25 mouse cellular contexts compared by ENCODE assay signal in genomic region chr11:12459781-12460581, GRCm38 (mm10). TPM values are rescaled to one million over a fixed set of nuclear protein-coding genes. Genes with fewer than 3 reads are reported as not detected.
DNase-seq lines count a peak whose midpoint lies in the region; ATAC-seq and TF ChIP-seq lines count a peak whose summit lies in the region.
"Had no signal": no experiment of that assay in that cellular context is flagged by ENCODE, and none has a peak within 500 bp of the region (broad histone marks: within the 10 kb centered on the region; RNA-seq: fewer than 3 reads in every experiment).

No protein-coding gene starts in this region.

- no peak overlapping the region for H3K4me3 ChIP-seq in forebrain, embryonic 12.5 days (replicated peaks)
- H3K4me3 ChIP-seq in forebrain, embryonic 11.5 days (ENCODE audit: low read depth, low read length) = no peak overlapping the region
- H3K4me3 ChIP-seq in E14TG2a.4 (replicated peaks; ENCODE audit: low read length) = peak overlapping the region; percentile 35
- H3K4me3 ChIP-seq in forebrain, embryonic 16.5 days (replicated peaks; ENCODE audit: low read length) = no peak overlapping the region
- no peak overlapping the region for H3K4me3 ChIP-seq in intestine, embryonic 15.5 days (replicated peaks)
- H3K4me3 ChIP-seq: embryonic facial prominence, embryonic 10.5 days; heart, embryonic 15.5 days; left cerebral cortex, adult 2 months; liver, embryonic 13.5 days; lung, embryonic 15.5 days; midbrain, embryonic 10.5 days; neural tube, embryonic 12.5 days; stomach, embryonic 15.5 days had no signal

- no peak for DNase-seq in forebrain, embryonic 11.5 days (ENCODE audit: low spot score)
- peak; percentile 73 for DNase-seq in ZHBTc4 (ENCODE audit: low read depth, low spot score)
- no peak for DNase-seq in ovary, postnatal 36 days (ENCODE audit: low spot score)
- no peak for DNase-seq in adipocyte (ENCODE audit: low spot score)
- DNase-seq: adrenal gland, postnatal 14 days; cerebellum, adult 11-12 months; gastrocnemius, postnatal 14 days; heart, postnatal 4 days; kidney, adult 8-10 months; kidney, postnatal 14 days; liver, embryonic 13.5 days; thymus, adult 2 months had no signal

- no peak overlapping the region for H3K4me2 ChIP-seq in forebrain, embryonic 12.5 days
- H3K4me2 ChIP-seq in forebrain, embryonic 11.5 days (ENCODE audit: low read depth, low read length, severe bottlenecking) = no peak overlapping the region
- no peak overlapping the region for H3K4me2 ChIP-seq in forebrain, embryonic 16.5 days (ENCODE audit: low read length)
- no peak overlapping the region for H3K4me2 ChIP-seq in intestine, embryonic 15.5 days (replicated peaks)
- H3K4me2 ChIP-seq: heart, embryonic 15.5 days; liver, embryonic 13.5 days; lung, embryonic 15.5 days; neural tube, embryonic 12.5 days; stomach, embryonic 15.5 days had no signal

- ATAC-seq in forebrain, embryonic 12.5 days (ENCODE audit: low FRiP score) = peak; percentile 42; the same call in 1 of the 2 replicates
- no peak for ATAC-seq in forebrain, embryonic 11.5 days (replicated peaks; ENCODE audit: low FRiP score)
- peak; percentile 80 for ATAC-seq in forebrain, embryonic 16.5 days
- no peak for ATAC-seq in intestine, embryonic 15.5 days
- ATAC-seq: activated CD4-positive, CD25-positive, alpha-beta regulatory T cell, adult 4 months had no signal

- H3K9ac ChIP-seq in forebrain, embryonic 12.5 days = no peak overlapping the region
- no peak overlapping the region for H3K9ac ChIP-seq in forebrain, embryonic 11.5 days (ENCODE audit: low read length)
- H3K9ac ChIP-seq in forebrain, embryonic 16.5 days (replicated peaks; ENCODE audit: low read depth, low read length) = no peak overlapping the region
- no peak overlapping the region for H3K9ac ChIP-seq in intestine, embryonic 15.5 days
- H3K9ac ChIP-seq: heart, embryonic 15.5 days; liver, embryonic 13.5 days; lung, embryonic 15.5 days; neural tube, embryonic 12.5 days; stomach, embryonic 15.5 days had no signal

- no peaks in the 10 kb centered on the region for H3K9me3 ChIP-seq in forebrain, embryonic 12.5 days
- no peaks in the 10 kb centered on the region for H3K9me3 ChIP-seq in forebrain, embryonic 11.5 days (ENCODE audit: control insufficient read depth, low read length)
- H3K9me3 ChIP-seq in E14TG2a.4 (ENCODE audit: low read length) = no peaks in the 10 kb centered on the region
- no peaks in the 10 kb centered on the region for H3K9me3 ChIP-seq in forebrain, embryonic 16.5 days (ENCODE audit: control insufficient read depth, low read length)
- no peaks in the 10 kb centered on the region for H3K9me3 ChIP-seq in intestine, embryonic 15.5 days
- H3K9me3 ChIP-seq: embryonic facial prominence, embryonic 10.5 days; heart, embryonic 15.5 days; liver, embryonic 13.5 days; lung, embryonic 15.5 days; midbrain, embryonic 10.5 days; neural tube, embryonic 12.5 days; stomach, embryonic 15.5 days had no signal

- peaks cover 16% of the 10 kb centered on the region for H3K27me3 ChIP-seq in forebrain, embryonic 12.5 days
- peaks cover 6% of the 10 kb centered on the region for H3K27me3 ChIP-seq in forebrain, embryonic 11.5 days (ENCODE audit: control insufficient read depth, insufficient read depth, low read length)
- no peaks in the 10 kb centered on the region for H3K27me3 ChIP-seq in E14TG2a.4 (ENCODE audit: insufficient read depth, low read length)
- H3K27me3 ChIP-seq in forebrain, embryonic 16.5 days (replicated peaks; ENCODE audit: control insufficient read depth, insufficient read depth, low read length) = peaks cover 12% of the 10 kb centered on the region
- H3K27me3 ChIP-seq in intestine, embryonic 15.5 days (replicated peaks) = no peaks in the 10 kb centered on the region
- H3K27me3 ChIP-seq: stomach, embryonic 15.5 days had no signal

- WGBS in forebrain, embryonic 12.5 days = 54% methylated on average over 7 of the region's 7 CpGs
- WGBS in forebrain, embryonic 11.5 days = 75% methylated on average over 7 of the region's 7 CpGs
- WGBS in forebrain, embryonic 16.5 days = 26% methylated on average over 7 of the region's 7 CpGs
- 75% methylated on average over 7 of the region's 7 CpGs for WGBS in intestine, embryonic 15.5 days

- peaks cover 8% of the 10 kb centered on the region for H3K4me1 ChIP-seq in forebrain, embryonic 12.5 days
- H3K4me1 ChIP-seq in forebrain, embryonic 11.5 days (replicated peaks; ENCODE audit: control insufficient read depth, insufficient read depth, low read length) = no peaks in the 10 kb centered on the region; the same call in 1 of the 2 replicates
- peaks cover 80% of the 10 kb centered on the region for H3K4me1 ChIP-seq in E14TG2a.4 (replicated peaks; ENCODE audit: low read depth, low read length)
- peaks cover under 1% of the 10 kb centered on the region; the same call in 1 of the 2 replicates for H3K4me1 ChIP-seq in forebrain, embryonic 16.5 days (replicated peaks; ENCODE audit: control insufficient read depth, insufficient read depth, low read length)
- H3K4me1 ChIP-seq in intestine, embryonic 15.5 days (replicated peaks) = peaks cover 2% of the 10 kb centered on the region; the same call in 1 of the 2 replicates
- H3K4me1 ChIP-seq: liver, embryonic 13.5 days; lung, embryonic 15.5 days had no signal

- no peak overlapping the region for H3K27ac ChIP-seq in forebrain, embryonic 12.5 days
- no peak overlapping the region for H3K27ac ChIP-seq in forebrain, embryonic 11.5 days (ENCODE audit: low read depth, low read length)
- H3K27ac ChIP-seq in forebrain, embryonic 16.5 days (ENCODE audit: low read length) = no peak overlapping the region
- no peak overlapping the region for H3K27ac ChIP-seq in intestine, embryonic 15.5 days
- H3K27ac ChIP-seq: embryonic facial prominence, embryonic 10.5 days; heart, embryonic 15.5 days; left cerebral cortex, adult 2 months; liver, embryonic 13.5 days; lung, embryonic 15.5 days; macrophage; midbrain, embryonic 10.5 days; neural tube, embryonic 12.5 days; stomach, embryonic 15.5 days had no signal

- TF ChIP-seq CTCF in E14TG2a.4 (conservative IDR thresholded peaks at IDR 0.05; ENCODE audit: low read length) = no peak

- H3K36me3 ChIP-seq in forebrain, embryonic 12.5 days (replicated peaks) = no peaks in the 10 kb centered on the region
- H3K36me3 ChIP-seq in forebrain, embryonic 11.5 days (ENCODE audit: control insufficient read depth, insufficient read depth, low read length) = no peaks in the 10 kb centered on the region
- H3K36me3 ChIP-seq in E14TG2a.4 (ENCODE audit: insufficient read depth, low read length) = peaks cover 45% of the 10 kb centered on the region
- H3K36me3 ChIP-seq in forebrain, embryonic 16.5 days (ENCODE audit: control insufficient read depth, insufficient read depth) = no peaks in the 10 kb centered on the region
- H3K36me3 ChIP-seq in intestine, embryonic 15.5 days = no peaks in the 10 kb centered on the region
- H3K36me3 ChIP-seq: embryonic facial prominence, embryonic 10.5 days; heart, embryonic 15.5 days; liver, embryonic 13.5 days; lung, embryonic 15.5 days; midbrain, embryonic 10.5 days; neural tube, embryonic 12.5 days; stomach, embryonic 15.5 days had no signal

RNA-seq across cellular contexts. Expression of gene Cobl, which starts 4.8 kb away (rescaled TPM):
- polyA plus RNA-seq in forebrain, embryonic 12.5 days (2016; fragmentation: Nextera tagmentation; extraction: Ambion mirVana) = 2.8 and 3.2 TPM in 2 replicates
- 3.0 and 3.6 TPM in 2 replicates for polyA plus RNA-seq in forebrain, embryonic 11.5 days (2014; fragmentation: Nextera tagmentation; extraction: Ambion mirVana)
- polyA plus RNA-seq in forebrain, embryonic 16.5 days (2015; fragmentation: Nextera tagmentation; extraction: Ambion mirVana) = 5.4 and 8.4 TPM in 2 replicates
- 9.0 and 9.3 TPM in 2 replicates for polyA plus RNA-seq in intestine, embryonic 15.5 days (2015; fragmentation: Nextera tagmentation; extraction: Ambion mirVana)
- polyA plus RNA-seq: activated CD4-positive, CD25-positive, alpha-beta regulatory T cell, adult 4 months; macrophage had no signal

Comparison
In these comparisons a context has a peak if more than half of its experiments do, and no peak if none do; other contexts are left out.
1. ATAC-seq: peak in forebrain, embryonic 12.5 days (single experiment) and forebrain, embryonic 16.5 days (single experiment); none in forebrain, embryonic 11.5 days (single experiment) and intestine, embryonic 15.5 days (single experiment).